15 mouse cellular contexts compared by ENCODE assay signal in the genomic region with DNA sequence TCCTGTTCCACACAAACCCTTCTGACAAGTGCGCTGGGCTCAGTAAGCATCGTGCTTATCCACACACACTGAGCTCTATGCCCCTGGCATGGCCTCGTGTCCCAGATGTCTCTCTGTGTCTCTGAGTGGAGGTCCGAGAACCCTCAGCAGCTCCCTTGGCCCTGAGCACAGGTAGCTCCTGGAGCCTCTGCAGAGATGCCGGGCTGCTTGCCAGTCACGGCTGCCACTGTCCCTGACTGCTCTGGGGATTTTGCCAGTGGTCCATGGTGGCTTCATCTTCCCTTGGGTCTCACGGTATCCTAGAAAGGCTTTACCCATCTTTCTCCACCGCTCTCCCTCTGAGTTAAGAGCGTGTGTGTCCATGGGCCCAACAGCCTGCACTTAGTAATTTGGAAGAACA.
DNase-seq lines count a peak whose midpoint lies in the region; ATAC-seq and TF ChIP-seq lines count a peak whose summit lies in the region.
"Had no signal": no experiment of that assay in that cellular context is flagged by ENCODE, and none has a peak within 500 bp of the region (broad histone marks: within the 10 kb centered on the region; RNA-seq: fewer than 3 reads in every experiment).

No protein-coding gene starts in this region.

- H3K79me2 ChIP-seq in heart, adult 2 months (replicated peaks; ENCODE audit: control insufficient read depth, insufficient read depth, low read length): no peaks in the 10 kb centered on the region

- no peaks in the 10 kb centered on the region for H3K36me3 ChIP-seq in forebrain, embryonic 10.5 days (replicated peaks)
- H3K36me3 ChIP-seq in forebrain, embryonic 12.5 days (replicated peaks): no peaks in the 10 kb centered on the region
- H3K36me3 ChIP-seq in midbrain, embryonic 14.5 days (ENCODE audit: control insufficient read depth, insufficient read depth, low read length): no peaks in the 10 kb centered on the region
- H3K36me3 ChIP-seq in heart, adult 2 months (ENCODE audit: control insufficient read depth, insufficient read depth, low read length): no peaks in the 10 kb centered on the region
- H3K36me3 ChIP-seq: limb, embryonic 13.5 days had no signal

- H3K4me2 ChIP-seq in forebrain, embryonic 12.5 days: no peak overlapping the region
- no peak overlapping the region for H3K4me2 ChIP-seq in midbrain, embryonic 14.5 days (ENCODE audit: low read length)
- H3K4me2 ChIP-seq: limb, embryonic 13.5 days had no signal

- peaks cover 7% of the 10 kb centered on the region; the same call in 1 of the 2 replicates for H3K9me3 ChIP-seq in forebrain, embryonic 10.5 days
- H3K9me3 ChIP-seq in forebrain, embryonic 12.5 days: no peaks in the 10 kb centered on the region
- no peaks in the 10 kb centered on the region for H3K9me3 ChIP-seq in midbrain, embryonic 14.5 days (ENCODE audit: control insufficient read depth, low read length)
- H3K9me3 ChIP-seq: limb, embryonic 13.5 days had no signal

- no peak for DNase-seq in forebrain, embryonic 10.5 days (ENCODE audit: extremely low spot score, low spot score)
- DNase-seq in brain, adult 2 months (ENCODE audit: low read depth, low spot score): peak; percentile 44
- DNase-seq in cerebellum, postnatal 14 days: peak; percentile 68
- no peak for DNase-seq in midbrain, embryonic 14.5 days
- DNase-seq in heart, adult 2 months: no peak
- no peak for DNase-seq in adrenal gland, postnatal 10 days
- DNase-seq: adrenal gland, postnatal 25 days; gastrocnemius, postnatal 14 days; right cerebral cortex, adult 18-20 months; thymus, adult 18-20 months had no signal

- TF ChIP-seq POLR2A in heart, adult 2 months (IDR thresholded peaks at IDR 0.05; ENCODE audit: insufficient read depth, low read depth, low read length): no peak

- H3K27me3 ChIP-seq in forebrain, embryonic 10.5 days (ENCODE audit: poor library complexity, severe bottlenecking): no peaks in the 10 kb centered on the region
- H3K27me3 ChIP-seq in forebrain, embryonic 12.5 days: no peaks in the 10 kb centered on the region; the same call in 1 of the 2 replicates
- no peaks in the 10 kb centered on the region for H3K27me3 ChIP-seq in midbrain, embryonic 14.5 days (ENCODE audit: control insufficient read depth, insufficient read depth, low read length)
- H3K27me3 ChIP-seq in heart, adult 2 months (ENCODE audit: control insufficient read depth, insufficient read depth, low read length): no peaks in the 10 kb centered on the region

- no peak for ATAC-seq in forebrain, embryonic 12.5 days (ENCODE audit: low FRiP score)
- ATAC-seq in midbrain, embryonic 14.5 days (ENCODE audit: low FRiP score, low TSS enrichment): no peak
- ATAC-seq: lung, postnatal 0 days had no signal

- no peak overlapping the region for H3K4me3 ChIP-seq in forebrain, embryonic 10.5 days
- H3K4me3 ChIP-seq in forebrain, embryonic 12.5 days (replicated peaks): no peak overlapping the region
- no peak overlapping the region for H3K4me3 ChIP-seq in midbrain, embryonic 14.5 days (replicated peaks; ENCODE audit: low read depth, low read length)
- no peak overlapping the region for H3K4me3 ChIP-seq in heart, adult 2 months
- H3K4me3 ChIP-seq: limb, embryonic 13.5 days; myocyte had no signal

- TF ChIP-seq EP300 in heart, adult 2 months (IDR thresholded peaks at IDR 0.05; ENCODE audit: insufficient read depth, low read depth, low read length): no peak

- no peak for TF ChIP-seq CTCF in heart, adult 2 months (IDR thresholded peaks at IDR 0.05)

- intact Hi-C loops in heart, adult 2 months (cut with DNase I): no loop called here

- 88% methylated on average over 9 of the region's 9 CpGs for WGBS in forebrain, embryonic 10.5 days
- 81% methylated on average over 9 of the region's 9 CpGs for WGBS in forebrain, embryonic 12.5 days
- 73% methylated on average over 9 of the region's 9 CpGs for WGBS in midbrain, embryonic 14.5 days
- 75% methylated on average over 9 of the region's 9 CpGs for WGBS in heart, adult 2 months

- H3K9ac ChIP-seq in forebrain, embryonic 12.5 days: no peak overlapping the region
- no peak overlapping the region for H3K9ac ChIP-seq in midbrain, embryonic 14.5 days (replicated peaks; ENCODE audit: low read length)
- H3K9ac ChIP-seq in heart, adult 2 months (ENCODE audit: low read depth, low read length): no peak overlapping the region
- H3K9ac ChIP-seq: limb, embryonic 13.5 days; liver, embryonic 14.5 days had no signal

- peaks cover 12% of the 10 kb centered on the region for H3K4me1 ChIP-seq in forebrain, embryonic 10.5 days
- H3K4me1 ChIP-seq in forebrain, embryonic 12.5 days: peaks cover 25% of the 10 kb centered on the region; the same call in 1 of the 2 replicates
- H3K4me1 ChIP-seq in midbrain, embryonic 14.5 days (ENCODE audit: control insufficient read depth, insufficient read depth, low read length): peaks cover 30% of the 10 kb centered on the region
- no peaks in the 10 kb centered on the region for H3K4me1 ChIP-seq in heart, adult 2 months (ENCODE audit: control insufficient read depth, insufficient read depth, low read length)

- H3K27ac ChIP-seq in forebrain, embryonic 10.5 days: peak overlapping the region; percentile 20; the same call in 1 of the 2 replicates
- H3K27ac ChIP-seq in forebrain, embryonic 12.5 days: no peak overlapping the region
- 0 out of 2 replicates have a peak overlapping the region, but pooled peaks have one; percentile 32 for H3K27ac ChIP-seq in midbrain, embryonic 14.5 days (replicated peaks; ENCODE audit: low read depth, low read length)
- H3K27ac ChIP-seq in heart, adult 2 months: no peak overlapping the region
- H3K27ac ChIP-seq: limb, embryonic 13.5 days; liver, embryonic 14.5 days had no signal

Comparison
In these comparisons a context has a peak if more than half of its experiments do, and no peak if none do; other contexts are left out.
1. H3K27ac ChIP-seq: peak in forebrain, embryonic 10.5 days (single experiment) and midbrain, embryonic 14.5 days (single experiment); none in forebrain, embryonic 12.5 days (single experiment) and heart, adult 2 months (single experiment).
2. DNase-seq: peak in brain, adult 2 months (single experiment) and cerebellum, postnatal 14 days (2 of 2); none in forebrain, embryonic 10.5 days (single experiment), midbrain, embryonic 14.5 days (single experiment), heart, adult 2 months (0 of 2) and adrenal gland, postnatal 10 days (single experiment).